Mouse (Mus musculus) MEL (cell line): ENCODE measurements around the gene Gipc2.

Source experiments
- CTCF ChIP-seq, 3 experiments: IDR thresholded peaks in 2 of 3; conservative IDR thresholded peaks in 1 of 3; 2 replicates each; pipeline ENCODE4 v1.5.1; 2011 to 2012; ENCODE audit warnings: low read length in 3 of 3, low read depth in 2 of 3, mild to moderate bottlenecking in 2 of 3, improper control_type of control experiment in 1 of 3, inconsistent platforms in 1 of 3, mixed read lengths in 1 of 3, moderate library complexity in 1 of 3; ENCODE audit not compliant: control insufficient read depth in 1 of 3, insufficient read depth in 1 of 3, poor library complexity in 1 of 3, severe bottlenecking in 1 of 3
- ELF1 ChIP-seq: IDR thresholded peaks from 2 replicates; pipeline ENCODE4 v1.6.1; 2014; ENCODE audit warnings: low read depth, mild to moderate bottlenecking, inconsistent platforms, low read length, improper control_type of control experiment, moderate library complexity
- GABPA ChIP-seq: IDR thresholded peaks from 2 replicates; pipeline ENCODE4 v1.6.1; 2012; ENCODE audit warnings: low read depth, mild to moderate bottlenecking, inconsistent platforms, low read length, improper control_type of control experiment, moderate library complexity
- MAX ChIP-seq: IDR thresholded peaks from 2 replicates; pipeline ENCODE4 v1.6.1; 2011; ENCODE audit warnings: low read length, improper control_type of control experiment
- MEF2A ChIP-seq: IDR thresholded peaks from 2 replicates; pipeline ENCODE4 v1.6.1; 2014; ENCODE audit warnings: low read depth, mild to moderate bottlenecking, inconsistent platforms, low read length, improper control_type of control experiment; ENCODE audit not compliant: poor library complexity, insufficient replicate concordance, severe bottlenecking; ENCODE audit errors: extremely low read depth
- MYB ChIP-seq: IDR thresholded peaks from 2 replicates; pipeline ENCODE4 v1.6.1; 2011; ENCODE audit warnings: mild to moderate bottlenecking, low read depth, low read length, improper control_type of control experiment
- NRF1 ChIP-seq: IDR thresholded peaks from 2 replicates; pipeline ENCODE4 v1.6.1; 2014; ENCODE audit warnings: low read depth, mild to moderate bottlenecking, inconsistent platforms, low read length, improper control_type of control experiment, moderate library complexity; ENCODE audit not compliant: poor library complexity, insufficient read depth, severe bottlenecking
- POLR2A ChIP-seq, 2 experiments: IDR thresholded peaks; 2 replicates each; pipeline ENCODE4 v1.6.1; 2011 to 2012; ENCODE audit warnings: low read length in 2 of 2, mild to moderate bottlenecking in 2 of 2, control low read depth in 1 of 2, improper control_type of control experiment in 1 of 2, low read depth in 1 of 2, moderate library complexity in 1 of 2; ENCODE audit not compliant: control insufficient read depth in 1 of 2, insufficient read depth in 1 of 2, poor library complexity in 1 of 2
- RCOR1 ChIP-seq: IDR thresholded peaks from 2 replicates; pipeline ENCODE4 v1.6.1; 2012; ENCODE audit warnings: low read depth, mild to moderate bottlenecking, inconsistent platforms, low read length, improper control_type of control experiment
- TAL1 ChIP-seq: IDR thresholded peaks from 2 replicates; pipeline ENCODE4 v1.6.1; 2012; ENCODE audit warnings: mild to moderate bottlenecking, inconsistent platforms, low read length, moderate library complexity, mixed read lengths
- ZMIZ1 ChIP-seq: IDR thresholded peaks from 2 replicates; pipeline ENCODE4 v1.6.1; 2012; ENCODE audit warnings: low read depth, mild to moderate bottlenecking, inconsistent platforms, low read length, improper control_type of control experiment, moderate library complexity

- TF ChIP-seq MYB (no peak), POLR2A (IDR thresholded peaks at IDR 0.05; ENCODE audit: control insufficient read depth in 1 of 2, insufficient read depth in 1 of 2, low read depth in 1 of 2, low read length in 2 of 2, poor library complexity in 1 of 2) (no peak), MEF2A (no peak), CTCF (IDR thresholded peaks at IDR 0.05 in 2 of 3, conservative IDR thresholded peaks at IDR 0.05 in 1 of 3; ENCODE audit: control insufficient read depth in 1 of 3, insufficient read depth in 1 of 3, low read depth in 2 of 3, low read length in 3 of 3, poor library complexity in 1 of 3, severe bottlenecking in 1 of 3) (peak; percentile 24 to 32 (median 28); a peak in 5 of 6 replicates), TAL1 (no peak), RCOR1 (no peak), MAX (no peak), NRF1 (no peak), GABPA (no peak), ZMIZ1 (no peak), ELF1 (no peak)
Observed at GRCm38 (mm10) chr3:152101459-152101858, 64.6 kb downstream of the Gipc2 start.
